Comparison of ENCODE assay signal across 8 mouse cellular contexts in the genomic region with DNA sequence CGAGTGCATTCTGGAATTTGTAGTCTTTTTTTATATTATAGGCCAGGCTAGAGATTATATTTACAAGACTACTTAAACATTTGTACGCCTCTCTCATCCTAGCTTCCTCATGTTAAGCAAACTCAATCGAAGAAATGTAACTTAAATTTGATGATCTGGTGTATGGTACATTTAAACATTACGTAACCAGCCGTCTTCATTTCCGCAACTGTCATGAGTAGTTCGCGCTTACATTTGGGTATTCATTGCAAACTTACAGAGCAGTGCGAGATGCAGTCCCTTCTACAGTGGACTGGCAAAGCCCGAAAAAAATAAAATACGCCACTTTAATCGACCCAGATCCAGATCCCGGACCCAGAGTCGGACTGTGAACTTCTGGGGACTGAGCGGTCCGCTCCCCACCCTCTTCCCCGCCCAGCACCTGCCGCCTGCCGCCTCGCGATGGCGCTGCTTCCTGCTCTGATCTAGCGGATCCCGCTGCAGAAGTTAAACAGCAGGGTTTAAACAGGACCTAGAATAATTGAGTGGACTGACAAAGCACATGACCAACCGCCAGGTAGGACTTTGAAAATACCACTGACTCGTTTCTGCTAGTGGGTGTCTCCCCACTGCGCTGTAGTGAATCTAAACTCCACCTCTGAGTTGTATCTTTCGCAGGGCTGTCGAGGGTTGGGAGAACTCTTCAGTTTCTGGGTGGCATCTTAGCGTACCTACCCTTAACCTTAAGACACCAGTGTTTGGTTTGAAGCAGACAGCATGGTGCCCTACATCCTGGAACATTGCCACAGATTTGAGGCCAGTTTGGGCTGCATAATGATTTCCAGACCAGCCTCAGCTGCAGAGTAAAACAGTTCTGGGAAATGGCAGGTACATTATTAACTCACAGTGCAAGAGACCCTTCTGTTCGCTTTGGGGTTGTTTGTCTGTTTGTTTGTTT. TPM values are rescaled to one million over a fixed set of nuclear protein-coding genes. Genes with fewer than 3 reads are reported as not detected.
DNase-seq lines count a peak whose midpoint lies in the region; ATAC-seq lines count a peak whose summit lies in the region.

No protein-coding gene starts in this region.

- peak overlapping the region; percentile 59 for H3K4me2 ChIP-seq in hindbrain, embryonic 12.5 days (replicated peaks)

- ATAC-seq in hindbrain, embryonic 12.5 days (ENCODE audit: low FRiP score), result peak; percentile 85

- H3K9ac ChIP-seq in hindbrain, embryonic 12.5 days, result peak overlapping the region; percentile 28; the same call in 1 of the 2 replicates

- peaks cover 17% of the 10 kb centered on the region for H3K4me1 ChIP-seq in hindbrain, embryonic 12.5 days

- H3K36me3 ChIP-seq in hindbrain, embryonic 12.5 days, result peaks cover 17% of the 10 kb centered on the region

- peak; percentile 92 for DNase-seq in NIH3T3 (ENCODE audit: low read depth)
- peak; percentile 88 for DNase-seq in cerebellum, adult 9-10 months
- DNase-seq in frontal cortex, adult 2 months (ENCODE audit: extremely low spot score in 1 of 2, low spot score in 1 of 2), result peak; percentile 49 to 91
- peak; percentile 85 to 86 for DNase-seq in layer of hippocampus, postnatal 36 days
- peak; percentile 91 for DNase-seq in lung, postnatal 25 days (ENCODE audit: low spot score)
- DNase-seq in retina, postnatal 1 day, result peak; percentile 90
- DNase-seq in urinary bladder, adult 2 months (ENCODE audit: low spot score), result peak; percentile 74

- peak overlapping the region; percentile 48 for H3K4me3 ChIP-seq in hindbrain, embryonic 12.5 days

- H3K9me3 ChIP-seq in hindbrain, embryonic 12.5 days (replicated peaks), result no peaks in the 10 kb centered on the region

- H3K27ac ChIP-seq in hindbrain, embryonic 12.5 days, result peak overlapping the region; percentile 71

- no peaks in the 10 kb centered on the region for H3K27me3 ChIP-seq in hindbrain, embryonic 12.5 days

- WGBS in hindbrain, embryonic 12.5 days, result 4% methylated on average over 31 of the region's 31 CpGs

RNA-seq across cellular contexts. Expression of a gene that starts 0.7 kb away (rescaled TPM):
- polyA plus RNA-seq in frontal cortex, adult 2 months (2012; rRNA removed), result 391 and 407 TPM in 2 replicates
- polyA plus RNA-seq in hindbrain, embryonic 12.5 days (2016; fragmentation: Nextera tagmentation; extraction: Ambion mirVana), result 90.7 and 97.7 TPM in 2 replicates
- 100 to 1,000 TPM; 402 to 404 TPM for total RNA-seq in layer of hippocampus, postnatal 36 days (2021)
- polyA plus RNA-seq in urinary bladder, adult 2 months (2012; rRNA removed), result 119 and 147 TPM in 2 replicates

RNA-seq across cellular contexts. Expression of a gene that starts 9.7 kb away (rescaled TPM):
- 0.84 and 0.90 TPM in 2 replicates for polyA plus RNA-seq in frontal cortex, adult 2 months (2012; rRNA removed)
- polyA plus RNA-seq in hindbrain, embryonic 12.5 days (2016; fragmentation: Nextera tagmentation; extraction: Ambion mirVana), result 1.6 and 1.7 TPM in 2 replicates
- 1 to 10 TPM; 1.9 to 2.4 TPM for total RNA-seq in layer of hippocampus, postnatal 36 days (2021)
- 4.5 and 5.6 TPM in 2 replicates for polyA plus RNA-seq in urinary bladder, adult 2 months (2012; rRNA removed)

RNA-seq across cellular contexts. Expression of a gene that starts 39.5 kb away (rescaled TPM):
- 6.2 and 7.4 TPM in 2 replicates for polyA plus RNA-seq in frontal cortex, adult 2 months (2012; rRNA removed)
- polyA plus RNA-seq in hindbrain, embryonic 12.5 days (2016; fragmentation: Nextera tagmentation; extraction: Ambion mirVana), result 4.4 and 5.3 TPM in 2 replicates
- 1 to 10 TPM; 4.4 to 4.6 TPM for total RNA-seq in layer of hippocampus, postnatal 36 days (2021)
- 33.1 and 40.7 TPM in 2 replicates for polyA plus RNA-seq in urinary bladder, adult 2 months (2012; rRNA removed)

RNA-seq across cellular contexts. Expression of a gene that starts 43.5 kb away (rescaled TPM):
- polyA plus RNA-seq in frontal cortex, adult 2 months (2012; rRNA removed), result 6.2 and 6.3 TPM in 2 replicates
- polyA plus RNA-seq in hindbrain, embryonic 12.5 days (2016; fragmentation: Nextera tagmentation; extraction: Ambion mirVana), result 2.2 and 2.3 TPM in 2 replicates
- 1 to 10 TPM; 7.1 to 8.0 TPM for total RNA-seq in layer of hippocampus, postnatal 36 days (2021)
- polyA plus RNA-seq in urinary bladder, adult 2 months (2012; rRNA removed), result 9.6 and 11.8 TPM in 2 replicates

RNA-seq across cellular contexts. Expression of a gene that starts 51.2 kb away (rescaled TPM):
- polyA plus RNA-seq in frontal cortex, adult 2 months (2012; rRNA removed), result 36.1 and 44.3 TPM in 2 replicates
- polyA plus RNA-seq in hindbrain, embryonic 12.5 days (2016; fragmentation: Nextera tagmentation; extraction: Ambion mirVana), result 72.7 and 77.8 TPM in 2 replicates
- total RNA-seq in layer of hippocampus, postnatal 36 days (2021), result 10 to 100 TPM; 55.1 to 58.2 TPM
- 21.4 and 29.3 TPM in 2 replicates for polyA plus RNA-seq in urinary bladder, adult 2 months (2012; rRNA removed)

Comparison
In these comparisons a context has a peak if more than half of its experiments do, and no peak if none do; other contexts are left out.
1. Peak in every context shown above with its lines: DNase-seq, ATAC-seq, H3K4me3 ChIP-seq and H3K27ac ChIP-seq.